Mouse (Mus musculus) liver, embryonic 14.5 days (tissue): ENCODE measurements at regions not wholly inside any gene's neighbourhood (a gene's known extent, or its start where the extent isn't known, plus 50 kb on each side); places are given as distances from the start of the nearest gene placed in this dataset.

ENCODE experiments used
- CTCF ChIP-seq: IDR thresholded peaks from 2 replicates; pipeline ENCODE4 v1.5.1; 2016; ENCODE audit warnings: antibody characterized with exemption, low read depth, control low read depth
- EP300 ChIP-seq: IDR thresholded peaks from 2 replicates; pipeline ENCODE4 v1.6.1; 2016; ENCODE audit warnings: antibody characterized with exemption, low read depth

- no peak for TF ChIP-seq CTCF
- TF ChIP-seq EP300 = peak; percentile 74
Observed at GRCm38 (mm10) chr8:26747241-26747972, 229.7 kb upstream of the Zfp703 start.
